Mouse (Mus musculus): ENCODE results near the gene Hist1h3b. TPM values are rescaled to one million over a fixed set of nuclear protein-coding genes. Genes with fewer than 3 reads are reported as not detected.
"Not testable (repeated sequence)": the region's sequence is repeated elsewhere in the genome, so short reads cannot be mapped to it uniquely, and the experiment has no call there.

The Hist1h3b gene
- polyA plus RNA-seq, 1 experiment from 2014 or later, result 5.8 TPM

DNA sequence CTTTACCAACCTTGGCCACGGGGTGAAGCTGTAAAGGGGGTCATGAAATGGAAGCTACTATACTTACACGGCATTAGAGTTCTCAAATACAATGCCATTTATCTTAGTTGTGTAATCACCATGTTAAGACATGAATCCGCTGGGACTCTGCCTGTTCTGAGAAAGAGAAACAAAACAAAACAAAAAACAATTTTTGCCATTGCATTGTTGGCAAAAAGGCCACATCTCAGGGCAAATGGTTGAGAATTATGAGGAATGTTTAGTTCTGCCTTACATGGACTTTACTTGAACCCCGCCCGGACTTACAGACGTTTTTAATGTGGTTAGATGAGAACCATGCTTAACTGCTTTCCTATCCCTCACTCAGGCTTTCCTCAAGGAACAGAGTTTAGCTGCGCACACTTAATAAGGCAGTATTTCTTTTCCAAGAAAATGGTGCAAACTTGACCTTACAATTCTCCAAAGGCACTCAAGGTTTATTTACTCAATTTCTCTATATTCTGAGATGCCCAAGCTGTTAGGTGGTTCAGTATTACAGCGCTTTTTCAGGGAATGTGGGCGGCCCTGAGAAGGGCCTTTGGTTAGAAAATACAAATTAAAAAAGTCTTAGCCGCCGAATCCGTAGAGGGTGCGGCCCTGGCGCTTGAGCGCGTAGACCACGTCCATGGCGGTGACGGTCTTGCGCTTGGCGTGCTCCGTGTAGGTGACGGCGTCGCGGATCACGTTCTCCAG is 8.3 kb downstream of the Hist1h3b start:
- no peaks in the 10 kb centered on the region for H3K27me3 ChIP-seq (replicated peaks)
- H3K9ac ChIP-seq, result peak overlapping the region; percentile 48
- WGBS, result 1% methylated on average over 26 of the region's 27 CpGs
- H3K4me3 ChIP-seq, result peak overlapping the region; percentile 39
- no peaks in the 10 kb centered on the region for H3K36me3 ChIP-seq
- H3K9me3 ChIP-seq, result no peaks in the 10 kb centered on the region
- ATAC-seq (ENCODE audit: low FRiP score, low read depth), result peak; percentile 13
- peak overlapping the region; percentile 83 for H3K4me2 ChIP-seq (replicated peaks)
- H3K27ac ChIP-seq, result peak overlapping the region; percentile 50; the same call in 1 of the 2 replicates
- peaks cover 23% of the 10 kb centered on the region for H3K4me1 ChIP-seq

DNA sequence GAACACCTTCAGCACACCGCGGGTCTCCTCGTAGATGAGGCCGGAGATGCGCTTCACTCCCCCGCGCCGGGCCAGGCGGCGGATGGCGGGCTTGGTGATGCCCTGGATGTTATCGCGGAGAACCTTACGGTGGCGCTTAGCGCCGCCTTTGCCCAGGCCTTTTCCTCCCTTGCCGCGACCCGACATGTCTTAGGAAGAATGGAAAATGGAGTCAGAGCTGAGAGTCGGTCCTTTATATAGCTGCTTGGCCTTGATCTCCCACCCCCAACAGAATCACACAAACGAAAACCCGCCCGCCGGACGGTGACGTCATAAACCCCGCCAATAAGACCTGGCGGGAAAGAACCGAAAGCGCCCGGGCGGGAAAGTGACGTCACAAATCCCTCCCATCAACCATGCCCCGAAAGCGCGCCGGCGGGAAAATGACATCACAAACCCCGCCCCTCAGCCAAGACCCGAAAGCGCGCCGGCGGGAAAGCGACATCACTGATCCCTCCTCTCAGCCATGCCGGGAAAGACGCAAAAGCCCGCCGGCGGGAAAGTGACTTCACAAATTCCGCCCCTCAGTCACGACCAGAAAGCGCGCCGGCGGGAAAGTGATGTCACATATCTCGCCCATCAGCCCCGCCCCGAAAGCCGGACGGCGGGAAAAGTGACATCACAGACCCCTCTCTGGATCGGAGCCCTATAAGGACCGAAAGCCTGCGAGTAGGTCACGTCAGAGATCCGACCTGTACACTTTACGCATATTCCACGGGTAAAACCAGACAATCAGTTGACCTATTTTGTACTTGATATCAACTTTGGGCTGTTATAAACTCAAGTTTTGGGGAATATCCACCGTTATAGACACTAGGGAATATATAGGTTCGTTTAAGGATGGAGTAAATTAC is 9.2 kb downstream of the Hist1h3b start, which contains the start of gene Hist1h4a:
TSS of gene Hist1h4a (minus strand) at position 259 of the 893 bp plus-strand sequence.
- no peaks in the 10 kb centered on the region for H3K36me3 ChIP-seq
- under 1% methylated on average over 67 of the region's 72 CpGs for WGBS
- H3K4me2 ChIP-seq (replicated peaks), result peak within 1 kb of the TSS; percentile 83
- H3K4me3 ChIP-seq, result peak within 1 kb of the TSS; percentile 39
- ATAC-seq (ENCODE audit: low FRiP score, low read depth), result peak; percentile 70
- H3K27ac ChIP-seq, result peak within 1 kb of the TSS; percentile 50
- no peaks in the 10 kb centered on the region for H3K27me3 ChIP-seq (replicated peaks)
- H3K9ac ChIP-seq, result peak within 1 kb of the TSS; percentile 51
- H3K4me1 ChIP-seq, result peaks cover 23% of the 10 kb centered on the region
- no peaks in the 10 kb centered on the region for H3K9me3 ChIP-seq

DNA sequence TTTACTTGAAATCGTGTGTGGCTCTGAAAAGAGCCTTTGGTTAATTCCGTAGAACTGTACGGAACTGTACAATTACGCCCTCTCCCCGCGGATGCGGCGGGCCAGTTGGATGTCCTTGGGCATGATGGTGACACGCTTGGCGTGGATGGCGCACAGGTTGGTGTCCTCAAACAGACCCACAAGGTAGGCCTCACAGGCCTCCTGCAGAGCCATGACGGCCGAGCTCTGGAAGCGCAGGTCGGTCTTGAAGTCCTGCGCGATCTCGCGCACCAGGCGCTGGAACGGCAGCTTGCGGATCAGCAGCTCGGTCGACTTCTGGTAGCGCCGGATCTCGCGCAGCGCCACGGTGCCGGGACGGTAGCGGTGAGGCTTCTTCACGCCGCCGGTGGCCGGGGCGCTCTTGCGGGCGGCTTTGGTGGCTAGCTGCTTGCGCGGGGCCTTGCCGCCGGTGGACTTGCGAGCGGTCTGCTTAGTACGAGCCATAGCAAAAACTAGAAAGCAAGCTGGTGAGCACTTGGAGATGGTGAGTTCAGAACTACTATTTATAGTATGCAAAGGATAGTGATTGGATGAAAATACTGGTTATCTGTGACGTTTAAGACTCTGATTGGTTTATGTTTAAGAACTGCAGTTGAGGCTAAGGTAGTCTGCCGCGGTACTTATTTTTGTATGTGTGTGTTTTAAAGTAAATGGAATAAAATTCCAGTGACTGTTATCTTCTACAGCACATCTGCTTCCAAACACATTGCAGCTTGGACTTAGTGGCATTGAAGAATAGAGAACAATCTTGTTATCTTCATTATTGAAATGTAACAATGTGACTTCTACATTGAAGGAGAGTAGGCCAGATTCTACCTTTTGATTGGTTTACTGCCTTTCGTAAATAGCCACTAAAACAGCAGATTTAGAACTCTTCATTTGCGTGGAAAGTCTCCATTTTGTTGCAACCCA is 10.1 kb downstream of the Hist1h3b start, which contains the start of gene Hist1h3a:
TSS of gene Hist1h3a (minus strand) at position 516 of the 951 bp plus-strand sequence.
- H3K27me3 ChIP-seq (replicated peaks); H3K36me3 ChIP-seq; H3K9me3 ChIP-seq: not testable (repeated sequence)
- H3K4me3 ChIP-seq, result peak within 1 kb of the TSS; percentile 39
- H3K9ac ChIP-seq, result peak within 1 kb of the TSS; percentile 51
- WGBS, result under 1% methylated on average over 35 of the region's 52 CpGs
- peaks cover 22% of the 10 kb centered on the region for H3K4me1 ChIP-seq
- H3K27ac ChIP-seq, result peak within 1 kb of the TSS; percentile 42
- H3K4me2 ChIP-seq (replicated peaks), result peak within 1 kb of the TSS; percentile 83
- peak; percentile 59 for ATAC-seq (ENCODE audit: low FRiP score, low read depth)

DNA sequence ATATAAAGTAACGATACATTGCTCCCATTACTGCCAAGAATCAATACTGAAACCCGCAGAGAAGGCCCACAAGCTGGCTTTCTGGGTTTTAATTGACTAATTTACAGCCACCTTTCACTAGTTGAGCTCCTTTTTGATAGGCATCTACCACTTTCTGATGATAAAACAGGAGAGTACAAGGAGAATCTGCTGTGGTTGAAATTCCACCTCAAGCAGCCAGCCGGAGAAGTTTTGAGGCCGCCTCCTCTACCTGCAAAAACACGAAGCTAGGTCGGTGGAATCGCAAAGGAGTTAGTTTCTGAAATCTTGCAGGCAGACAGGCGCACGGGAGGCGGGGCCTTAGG is 11.1 kb downstream of the Hist1h3b start:
- Histone ChIP-seq H3K4me1 (peaks cover 20% of the 10 kb centered on the region), H3K27ac (0 out of 2 replicates have a peak overlapping the region, but pooled peaks have one; percentile 17), H3K9ac (no peak overlapping the region), H3K4me3 (peak overlapping the region; percentile 24; the same call in 1 of the 2 replicates), H3K36me3 (no peaks in the 10 kb centered on the region), H3K4me2 (replicated peaks) (peak overlapping the region; percentile 83), H3K9me3 (no peaks in the 10 kb centered on the region), H3K27me3 (replicated peaks) (no peaks in the 10 kb centered on the region)
- 1% methylated on average over 10 of the region's 10 CpGs for WGBS
- no peak for ATAC-seq (ENCODE audit: low FRiP score, low read depth)

DNA sequence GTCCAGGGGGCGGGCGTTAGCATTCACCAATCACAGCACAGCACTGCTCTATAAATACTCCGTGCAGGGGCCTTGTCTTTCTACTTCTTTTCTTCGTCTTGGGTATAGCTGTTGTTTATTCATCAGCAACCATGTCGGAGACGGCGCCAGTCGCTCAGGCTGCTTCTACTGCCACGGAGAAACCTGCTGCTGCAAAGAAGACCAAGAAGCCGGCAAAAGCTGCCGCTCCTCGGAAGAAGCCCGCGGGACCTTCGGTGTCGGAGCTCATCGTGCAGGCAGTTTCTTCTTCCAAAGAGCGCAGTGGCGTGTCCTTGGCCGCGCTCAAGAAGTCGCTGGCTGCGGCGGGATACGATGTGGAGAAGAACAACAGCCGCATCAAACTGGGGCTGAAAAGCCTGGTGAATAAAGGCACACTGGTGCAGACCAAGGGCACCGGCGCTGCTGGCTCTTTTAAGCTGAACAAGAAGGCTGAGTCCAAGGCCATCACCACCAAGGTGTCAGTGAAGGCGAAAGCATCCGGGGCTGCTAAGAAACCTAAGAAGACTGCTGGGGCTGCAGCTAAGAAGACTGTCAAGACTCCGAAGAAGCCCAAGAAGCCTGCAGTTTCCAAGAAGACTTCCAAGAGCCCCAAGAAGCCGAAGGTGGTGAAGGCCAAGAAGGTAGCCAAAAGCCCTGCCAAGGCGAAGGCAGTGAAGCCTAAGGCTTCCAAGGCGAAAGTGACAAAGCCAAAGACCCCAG is 11.7 kb downstream of the Hist1h3b start, which contains the start of gene Hist1h1a:
TSS of gene Hist1h1a (plus strand) at position 81 of the 738 bp plus-strand sequence.
- H3K27me3 ChIP-seq (replicated peaks), result no peaks in the 10 kb centered on the region
- H3K9ac ChIP-seq, result peak within 1 kb of the TSS; percentile 73
- no peaks in the 10 kb centered on the region for H3K36me3 ChIP-seq
- peak; percentile 69 for ATAC-seq (ENCODE audit: low FRiP score, low read depth)
- H3K9me3 ChIP-seq, result no peaks in the 10 kb centered on the region
- 4% methylated on average over 34 of the region's 34 CpGs for WGBS
- H3K4me1 ChIP-seq, result peaks cover 20% of the 10 kb centered on the region
- H3K4me3 ChIP-seq, result peak within 1 kb of the TSS; percentile 53
- H3K4me2 ChIP-seq (replicated peaks), result peak within 1 kb of the TSS; percentile 83
- peak within 1 kb of the TSS; percentile 79 for H3K27ac ChIP-seq

DNA sequence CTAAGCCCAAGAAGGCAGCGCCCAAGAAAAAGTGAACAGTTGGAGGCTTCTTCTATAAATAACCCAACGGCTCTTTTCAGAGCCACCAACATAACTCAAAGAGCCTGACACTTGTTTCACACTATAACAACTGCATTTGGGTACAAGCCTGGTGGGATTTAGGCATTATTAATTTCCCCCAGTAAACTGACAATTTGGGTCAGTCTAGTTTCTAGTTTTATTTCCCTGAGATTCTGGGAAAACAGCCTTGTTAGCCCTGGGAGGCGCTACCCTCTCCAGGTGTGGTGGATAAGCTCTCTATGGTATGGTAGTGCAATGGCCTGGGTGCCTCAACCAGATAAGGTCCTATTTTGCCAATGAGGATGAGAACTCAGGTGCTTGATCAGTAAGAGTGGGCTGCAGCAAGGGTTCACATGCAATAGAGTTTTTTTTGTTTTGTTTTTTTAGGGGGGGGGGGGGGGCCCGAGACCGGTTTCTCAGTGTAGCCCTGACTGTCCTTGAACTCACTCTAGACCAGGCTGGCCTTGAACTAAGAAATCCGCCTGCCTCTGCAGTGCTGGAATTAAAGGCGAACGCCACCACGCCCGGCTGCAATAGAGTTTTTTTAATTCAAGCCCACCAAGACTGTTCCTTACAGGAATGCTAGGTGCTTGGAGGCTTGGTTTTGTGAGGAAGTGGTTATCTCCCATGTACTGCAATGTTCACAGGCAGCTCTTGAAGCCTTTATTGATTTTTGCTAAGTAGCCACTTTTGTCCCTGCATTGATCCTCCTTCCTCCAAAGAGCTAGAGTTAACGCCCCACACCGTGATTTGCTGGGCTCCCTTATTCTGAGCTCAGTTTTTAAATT is 12.5 kb downstream of the Hist1h3b start:
- Histone ChIP-seq H3K9me3 (no peaks in the 10 kb centered on the region), H3K4me3 (peak overlapping the region; percentile 53), H3K27ac (peak overlapping the region; percentile 79; the same call in 1 of the 2 replicates), H3K27me3 (replicated peaks) (no peaks in the 10 kb centered on the region), H3K9ac (peak overlapping the region; percentile 73; the same call in 1 of the 2 replicates), H3K4me2 (replicated peaks) (peak overlapping the region; percentile 83), H3K36me3 (no peaks in the 10 kb centered on the region), H3K4me1 (peaks cover 20% of the 10 kb centered on the region)
- no peak for ATAC-seq (ENCODE audit: low FRiP score, low read depth)
- WGBS, result 32% methylated on average over 12 of the region's 12 CpGs

DNA sequence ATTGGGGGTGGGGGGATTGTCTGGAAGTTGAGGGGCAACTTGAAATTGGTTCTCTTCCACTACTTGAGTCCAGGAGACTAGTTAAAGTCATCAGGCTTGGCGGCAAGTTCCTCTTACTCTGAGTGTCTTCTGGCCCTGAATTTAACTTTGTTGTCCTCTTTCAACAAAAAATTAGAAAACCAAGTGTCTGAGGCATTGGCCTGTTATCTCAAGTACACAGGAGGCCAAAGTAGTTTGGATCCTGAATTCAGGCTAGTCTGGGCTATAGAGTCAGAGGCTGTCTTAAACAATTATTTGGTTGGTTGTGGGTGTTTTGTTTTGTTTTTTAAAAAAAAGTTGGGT is 13.1 kb downstream of the Hist1h3b start:
- H3K4me1 ChIP-seq, result peaks cover 18% of the 10 kb centered on the region
- no peaks in the 10 kb centered on the region for H3K9me3 ChIP-seq
- H3K36me3 ChIP-seq, result no peaks in the 10 kb centered on the region
- WGBS, result 56% methylated on average over 1 of the region's 1 CpGs
- no peaks in the 10 kb centered on the region for H3K27me3 ChIP-seq (replicated peaks)
- H3K27ac ChIP-seq, result no peak overlapping the region
- H3K9ac ChIP-seq, result no peak overlapping the region
- no peak overlapping the region for H3K4me3 ChIP-seq
- no peak overlapping the region for H3K4me2 ChIP-seq (replicated peaks)
- no peak for ATAC-seq (ENCODE audit: low FRiP score, low read depth)

DNA sequence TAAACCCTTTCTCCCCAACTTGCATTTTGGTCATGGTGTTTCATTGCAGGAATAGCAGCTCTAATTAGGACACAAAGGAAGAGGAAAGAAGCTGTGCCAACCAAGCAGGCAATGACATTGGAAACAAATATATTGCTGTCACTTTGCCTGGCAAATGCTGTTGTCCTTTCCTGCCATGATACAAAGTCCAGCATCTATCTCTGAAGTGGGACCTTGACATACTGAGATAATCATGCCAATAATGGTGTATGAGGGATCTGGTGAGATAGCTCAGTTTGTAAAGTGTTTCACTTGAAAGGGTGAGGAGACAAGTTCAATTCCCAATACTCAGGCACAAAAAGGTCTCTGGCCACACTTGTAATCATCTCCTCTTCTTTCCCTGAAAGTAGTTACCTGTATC is 14.7 kb downstream of the Hist1h3b start:
- H3K27me3 ChIP-seq (replicated peaks), result no peaks in the 10 kb centered on the region
- no peak overlapping the region for H3K4me3 ChIP-seq
- ATAC-seq (ENCODE audit: low FRiP score, low read depth), result no peak
- no peak overlapping the region for H3K4me2 ChIP-seq (replicated peaks)
- H3K27ac ChIP-seq, result no peak overlapping the region
- peaks cover 14% of the 10 kb centered on the region for H3K4me1 ChIP-seq
- H3K36me3 ChIP-seq, result no peaks in the 10 kb centered on the region
- H3K9ac ChIP-seq, result no peak overlapping the region
- no peaks in the 10 kb centered on the region for H3K9me3 ChIP-seq

DNA sequence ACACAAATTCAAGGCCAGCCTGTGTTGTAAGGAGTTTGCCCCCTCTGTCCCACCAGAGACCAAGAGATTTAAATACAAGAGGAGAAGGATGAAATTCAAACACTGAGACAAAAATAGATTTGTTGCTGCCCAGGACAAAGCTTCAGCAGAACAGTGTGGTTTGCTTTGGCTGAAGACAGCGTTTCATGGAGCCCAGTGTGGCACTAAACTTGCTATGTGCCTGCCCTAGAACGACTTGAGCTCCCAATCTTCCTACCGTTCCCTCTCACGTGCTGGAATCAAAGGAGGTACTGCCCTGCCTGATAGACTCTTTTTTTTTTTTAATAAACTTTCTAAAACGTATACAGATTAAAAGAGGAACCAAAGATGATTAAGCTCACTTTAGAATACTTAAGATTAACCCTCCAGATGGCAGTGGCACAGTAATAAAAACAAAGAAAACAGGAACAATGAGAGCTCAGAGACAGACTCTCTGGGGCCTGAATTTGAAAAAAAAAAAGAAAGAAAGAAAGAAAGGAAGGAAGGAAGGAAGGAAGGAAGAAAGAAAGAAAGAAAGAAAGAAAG is 16.8 kb downstream of the Hist1h3b start:
- Histone ChIP-seq H3K4me1 (peaks cover 12% of the 10 kb centered on the region), H3K27ac (no peak overlapping the region), H3K4me2 (replicated peaks) (no peak overlapping the region), H3K4me3 (no peak overlapping the region), H3K27me3 (replicated peaks) (no peaks in the 10 kb centered on the region), H3K9ac (no peak overlapping the region), H3K9me3 (no peaks in the 10 kb centered on the region), H3K36me3 (no peaks in the 10 kb centered on the region)
- ATAC-seq (ENCODE audit: low FRiP score, low read depth), result no peak
- WGBS, result 56% methylated on average over 5 of the region's 5 CpGs

DNA sequence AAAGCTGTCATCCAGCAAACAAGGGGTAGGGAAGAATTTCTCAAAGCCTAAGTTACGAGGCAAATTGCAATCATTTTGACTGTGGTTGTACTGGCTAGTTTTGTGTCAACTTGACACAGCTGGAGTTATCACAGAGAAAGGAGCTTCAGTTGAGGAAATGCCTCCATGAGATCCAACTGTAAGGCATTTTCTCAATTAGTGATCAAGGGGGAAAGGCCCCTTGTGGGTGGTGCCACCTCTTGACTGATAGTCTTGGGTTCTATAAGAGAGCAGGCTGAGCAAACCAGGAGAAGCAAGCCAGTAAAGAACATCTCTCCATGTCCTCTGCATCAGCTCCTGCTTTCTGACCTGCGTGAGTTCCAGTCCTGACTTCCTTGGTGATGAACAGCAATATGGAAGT is 17.5 kb downstream of the Hist1h3b start, which contains the start of gene Trim38:
TSS of gene Trim38 (plus strand) at position 301 of the 400 bp plus-strand sequence.
- not testable (repeated sequence) for H3K4me1 ChIP-seq; H3K9me3 ChIP-seq; H3K27me3 ChIP-seq (replicated peaks); H3K4me2 ChIP-seq (replicated peaks); H3K9ac ChIP-seq; ATAC-seq (ENCODE audit: low FRiP score, low read depth); H3K4me3 ChIP-seq; H3K36me3 ChIP-seq; H3K27ac ChIP-seq
- 81% methylated on average over 2 of the region's 2 CpGs for WGBS

Data from neural tube, embryonic 12.5 days (tissue).